Mouse (Mus musculus) lung, postnatal 0 days (tissue): ENCODE data around the gene Lhpp. TPM values are rescaled to one million over a fixed set of nuclear protein-coding genes. Genes with fewer than 3 reads are reported as not detected.

ENCODE experiments used
- ATAC-seq: fragments of 200-750 bp; cut with Nextera tagmentation; 2 replicates; pipeline ENCODE4 v1.8.0; 2017; ENCODE audit warnings: moderate library complexity
- DNase-seq: peaks from one replicate; pipeline ENCODE4 v3.0.0-alpha.2; 2016; ENCODE audit warnings: low spot score
- H3K27ac ChIP-seq: fragments of 300-500 bp; sonication (generic); 2 replicates; pipeline ENCODE4 v1.5.1; 2014; ENCODE audit warnings: antibody characterized with exemption, mild to moderate bottlenecking, low read length, mixed read lengths
- H3K27me3 ChIP-seq: fragments of 300-500 bp; sonication (generic); replicated peaks from 2 replicates; pipeline ENCODE4 v1.6.1; 2014; ENCODE audit warnings: low read length, mixed read lengths; ENCODE audit not compliant: insufficient read depth
- H3K36me3 ChIP-seq: fragments of 300-500 bp; sonication (generic); 2 replicates; pipeline ENCODE4 v1.6.1; 2014; ENCODE audit warnings: low read length, mixed read lengths; ENCODE audit not compliant: insufficient read depth
- H3K4me1 ChIP-seq: fragments of 300-500 bp; sonication (generic); 2 replicates; pipeline ENCODE4 v1.6.1; 2014; ENCODE audit warnings: antibody characterized with exemption, low read depth, low read length, mixed read lengths; ENCODE audit not compliant: insufficient read depth
- H3K4me2 ChIP-seq: fragments of 300-500 bp; sonication (generic); replicated peaks from 2 replicates; pipeline ENCODE4 v1.6.1; 2014; ENCODE audit warnings: low read depth, mild to moderate bottlenecking, low read length, moderate library complexity, mixed read lengths
- H3K4me3 ChIP-seq: fragments of 300-500 bp; sonication (generic); 2 replicates; pipeline ENCODE4 v1.5.1; 2014; ENCODE audit warnings: low read depth, low read length
- H3K9ac ChIP-seq: fragments of 300-500 bp; sonication (generic); replicated peaks from 2 replicates; pipeline ENCODE4 v1.6.1; 2014; ENCODE audit warnings: low read depth, mild to moderate bottlenecking
- H3K9me3 ChIP-seq: fragments of 300-500 bp; sonication (generic); 2 replicates; pipeline ENCODE4 v1.6.1; 2016; ENCODE audit warnings: low read length, mixed read lengths
- CTCF ChIP-seq: IDR thresholded peaks from 2 replicates; pipeline ENCODE4 v1.5.1; 2016; ENCODE audit warnings: antibody characterized with exemption, mild to moderate bottlenecking
- EP300 ChIP-seq: IDR thresholded peaks from 2 replicates; pipeline ENCODE4 v1.6.1; 2016; ENCODE audit warnings: antibody characterized with exemption, mild to moderate bottlenecking, control low read depth
- WGBS: fragments of 180-500 bp; shearing (Covaris S2); extraction: QIAGEN DNeasy Blood & Tissue Kit; methylation state at CpG from one replicate; pipeline ENCODE4 v1.1.7; 2014; 5-methylcytosine and 5-hydroxymethylcytosine counted together
- polyA plus RNA-seq: library from polyadenylated mRNA; unstranded; fragments of >200 nt; fragmentation: Nextera tagmentation; extraction: Ambion mirVana; gene quantifications from 2 replicates; pipeline ENCODE4 v1.2.1, GENCODE M21; 2015

Gene Lhpp
- polyA plus RNA-seq, 1 experiment from 2014 or later: 5.9 TPM

DNA sequence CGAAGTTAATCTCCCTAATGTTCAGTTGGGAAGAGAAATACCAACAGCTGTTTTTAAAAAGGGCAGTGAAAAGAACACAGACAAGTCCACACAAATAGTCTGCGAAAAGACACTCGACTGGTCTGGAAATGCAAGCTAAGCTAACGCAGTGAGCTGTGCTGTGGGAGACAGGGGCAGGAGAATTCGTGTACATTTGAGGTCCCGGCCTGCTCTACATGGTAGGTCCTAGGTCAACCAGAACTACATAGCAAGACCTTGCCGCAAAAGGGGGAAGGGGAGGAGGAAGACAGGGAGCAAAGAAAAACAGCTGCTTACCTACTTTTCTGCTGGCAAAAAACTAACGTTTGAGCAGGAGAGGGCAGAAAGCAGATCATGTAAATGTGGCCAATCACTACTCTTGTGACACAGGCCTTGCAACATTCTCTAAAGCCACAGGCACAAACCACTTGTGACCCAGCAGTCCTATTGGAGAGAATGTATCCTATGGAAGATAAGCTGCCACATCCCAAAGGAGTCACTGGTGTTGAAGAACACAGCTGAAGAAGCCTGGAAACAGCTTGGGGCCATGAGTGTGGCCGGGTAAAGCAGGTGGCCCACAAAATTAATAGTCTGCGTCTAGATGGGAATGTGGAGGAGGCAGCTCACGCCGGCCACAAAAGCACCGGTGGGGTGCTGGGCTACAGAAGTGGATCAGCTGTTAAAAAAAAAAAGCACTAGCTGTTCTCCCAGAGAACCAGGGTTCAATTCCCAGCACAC, 115.8 kb downstream of the Lhpp start:
- Histone ChIP-seq H3K36me3 (no peaks in the 10 kb centered on the region), H3K4me3 (no peak overlapping the region), H3K27ac (peak overlapping the region; percentile 71), H3K4me2 (0 out of 2 replicates have a peak overlapping the region, but pooled peaks have one; percentile 9), H3K9ac (no peak overlapping the region), H3K9me3 (no peaks in the 10 kb centered on the region), H3K4me1 (peaks cover 25% of the 10 kb centered on the region; the same call in 1 of the 2 replicates), H3K27me3 (no peaks in the 10 kb centered on the region)
- peak; percentile 74 for DNase-seq
- WGBS: 47% methylated on average over 13 of the region's 13 CpGs
- TF ChIP-seq CTCF (no peak), EP300 (peak; percentile 59; the same call in 1 of the 2 replicates)
- ATAC-seq: peak; percentile 27

DNA sequence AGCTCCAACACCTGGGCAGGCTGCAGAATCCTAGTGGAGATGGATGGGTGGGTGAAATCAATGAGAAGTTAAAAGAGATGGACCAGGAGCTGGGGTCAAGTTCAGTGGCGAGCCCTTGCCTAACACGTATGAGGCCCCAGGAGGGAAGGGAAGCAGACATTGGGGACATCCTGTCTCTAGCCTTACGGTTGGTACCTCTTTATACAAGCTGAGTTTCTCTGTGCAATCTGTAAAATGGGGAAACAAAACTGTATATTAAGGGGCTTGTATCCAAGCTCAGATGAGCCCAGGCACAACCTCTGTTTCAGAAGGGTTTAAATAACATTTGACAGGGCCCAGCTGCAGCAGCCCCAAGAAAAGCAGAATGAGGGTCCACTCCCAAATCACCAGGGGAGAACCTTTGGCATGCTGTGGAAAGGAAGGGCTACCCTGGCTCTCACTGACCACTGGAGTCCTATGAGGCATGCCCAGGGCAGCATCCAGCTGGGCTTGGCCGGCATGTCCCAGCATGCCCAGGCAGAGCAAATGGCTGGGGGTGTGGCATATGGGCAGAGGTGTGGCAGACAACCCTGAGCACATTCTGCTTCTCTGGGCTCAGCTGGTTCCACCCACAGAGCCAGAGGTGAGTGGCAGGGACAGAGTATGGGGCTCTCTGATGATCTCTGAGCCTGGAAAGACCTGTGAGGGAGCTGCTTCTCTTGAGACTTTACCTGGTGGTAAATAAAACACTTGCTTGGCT, 118.8 kb downstream of the Lhpp start:
- H3K9ac ChIP-seq: no peak overlapping the region
- no peaks in the 10 kb centered on the region for H3K27me3 ChIP-seq
- peaks cover 23% of the 10 kb centered on the region; the same call in 1 of the 2 replicates for H3K4me1 ChIP-seq
- no peaks in the 10 kb centered on the region for H3K36me3 ChIP-seq
- H3K4me3 ChIP-seq: no peak overlapping the region
- DNase-seq (peak; percentile 72), ATAC-seq (peak; percentile 57)
- peak overlapping the region; percentile 51 for H3K27ac ChIP-seq
- WGBS: 59% methylated on average over 4 of the region's 4 CpGs
- TF ChIP-seq EP300 (no peak), CTCF (no peak)
- H3K9me3 ChIP-seq: no peaks in the 10 kb centered on the region
- H3K4me2 ChIP-seq: no peak overlapping the region

GRCm38 (mm10) chr7:132730510-132730909, 120.1 kb downstream of the Lhpp start:
- TF ChIP-seq CTCF (no peak), EP300 (no peak)
- no peak overlapping the region for H3K9ac ChIP-seq
- 87% methylated on average over 7 of the region's 7 CpGs for WGBS
- peaks cover 29% of the 10 kb centered on the region; the same call in 1 of the 2 replicates for H3K4me1 ChIP-seq
- DNase-seq (no peak), ATAC-seq (no peak)
- 0 out of 2 replicates have a peak overlapping the region, but pooled peaks have one; percentile 35 for H3K27ac ChIP-seq
- H3K4me3 ChIP-seq: no peak overlapping the region
- H3K27me3 ChIP-seq: no peaks in the 10 kb centered on the region
- no peaks in the 10 kb centered on the region for H3K36me3 ChIP-seq
- H3K4me2 ChIP-seq: no peak overlapping the region
- no peaks in the 10 kb centered on the region for H3K9me3 ChIP-seq

DNA sequence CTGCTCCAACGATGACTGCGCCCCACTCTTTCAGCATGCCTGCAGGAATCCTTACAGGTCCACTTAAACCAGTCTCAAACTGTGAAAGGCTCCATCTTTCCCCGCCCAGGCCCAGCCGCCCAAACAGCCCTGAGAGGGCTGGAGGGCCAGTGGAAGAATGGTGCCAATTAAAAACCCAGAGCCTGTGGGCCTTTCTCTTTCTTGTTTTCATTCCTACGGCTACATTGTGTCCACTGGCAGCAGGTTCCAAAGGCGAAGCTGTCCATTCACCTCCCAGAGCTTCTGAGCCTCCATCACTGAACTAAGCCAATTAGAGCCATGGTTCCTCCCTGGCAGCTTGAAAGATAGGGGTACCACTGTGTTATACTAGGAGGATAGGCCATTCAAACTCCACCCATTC, 121.1 kb downstream of the Lhpp start:
- TF ChIP-seq CTCF (no peak), EP300 (no peak)
- no peak overlapping the region for H3K9ac ChIP-seq
- no peak overlapping the region for H3K4me2 ChIP-seq
- H3K4me3 ChIP-seq: no peak overlapping the region
- H3K9me3 ChIP-seq: no peaks in the 10 kb centered on the region
- peak overlapping the region; percentile 35; the same call in 1 of the 2 replicates for H3K27ac ChIP-seq
- H3K4me1 ChIP-seq: peaks cover 36% of the 10 kb centered on the region; the same call in 1 of the 2 replicates
- no peaks in the 10 kb centered on the region for H3K27me3 ChIP-seq
- 67% methylated on average over 6 of the region's 6 CpGs for WGBS
- ATAC-seq (no peak), DNase-seq (peak; percentile 43)
- no peaks in the 10 kb centered on the region for H3K36me3 ChIP-seq

DNA sequence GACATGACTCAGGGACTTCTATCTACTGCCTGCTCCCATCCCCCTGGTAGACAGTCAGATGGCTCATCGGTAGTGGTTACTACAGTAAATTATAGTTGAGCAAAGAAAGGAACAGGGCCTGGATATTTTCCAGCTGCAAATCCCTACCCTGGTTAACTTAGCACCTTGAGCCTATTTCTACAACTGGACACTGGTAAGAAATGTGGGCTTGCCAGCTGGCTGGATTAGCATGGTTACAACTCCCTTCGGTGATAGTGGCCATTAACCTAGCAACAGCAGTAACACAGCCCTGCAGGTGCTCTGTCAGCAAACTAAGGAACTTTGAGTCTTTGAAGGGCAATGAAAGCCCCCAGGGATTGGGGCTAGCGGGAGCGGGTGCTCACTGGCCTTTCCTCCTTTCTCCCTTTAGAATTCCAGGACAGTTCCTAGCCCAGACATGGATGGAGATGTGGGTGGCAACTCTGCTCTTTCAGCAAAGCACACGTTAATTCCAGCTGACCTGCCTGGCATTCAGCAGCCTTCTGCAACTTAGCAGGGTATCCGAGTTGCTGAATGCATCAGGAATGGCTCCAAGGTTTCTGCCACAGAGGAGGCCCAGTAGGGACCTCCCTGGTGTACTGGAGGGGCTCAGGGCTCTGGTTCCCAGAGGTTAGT, 121.8 kb downstream of the Lhpp start:
- H3K4me1 ChIP-seq: peaks cover 31% of the 10 kb centered on the region; the same call in 1 of the 2 replicates
- DNase-seq (no peak), ATAC-seq (no peak)
- no peak overlapping the region for H3K4me2 ChIP-seq
- no peaks in the 10 kb centered on the region for H3K36me3 ChIP-seq
- H3K9me3 ChIP-seq: no peaks in the 10 kb centered on the region
- TF ChIP-seq CTCF (no peak), EP300 (no peak)
- peak overlapping the region; percentile 26; the same call in 1 of the 2 replicates for H3K27ac ChIP-seq
- H3K4me3 ChIP-seq: no peak overlapping the region
- no peaks in the 10 kb centered on the region for H3K27me3 ChIP-seq
- no peak overlapping the region for H3K9ac ChIP-seq
- 86% methylated on average over 6 of the region's 6 CpGs for WGBS

DNA sequence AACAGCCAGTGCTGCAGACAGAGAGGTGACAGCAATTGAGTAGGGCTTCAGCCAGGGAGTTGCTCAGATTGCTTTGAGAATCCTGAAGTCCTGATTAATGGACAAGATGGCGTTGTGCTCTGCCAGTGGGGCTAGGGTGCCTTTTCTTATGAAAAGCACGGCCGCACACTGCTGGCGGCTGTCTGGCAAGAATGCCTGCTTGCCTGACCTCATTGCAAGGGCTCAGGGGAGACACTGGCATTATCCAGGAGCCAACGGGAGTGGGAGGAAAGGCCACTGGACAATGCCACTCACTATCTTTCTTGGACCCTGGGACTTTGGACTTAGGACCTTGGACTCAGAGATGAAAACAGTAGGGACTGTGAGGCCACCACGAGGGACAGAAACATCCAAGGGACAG, 123.1 kb downstream of the Lhpp start:
- Histone ChIP-seq H3K36me3 (no peaks in the 10 kb centered on the region), H3K9me3 (no peaks in the 10 kb centered on the region), H3K27me3 (no peaks in the 10 kb centered on the region), H3K4me1 (peaks cover 31% of the 10 kb centered on the region; the same call in 1 of the 2 replicates), H3K4me2 (no peak overlapping the region), H3K4me3 (no peak overlapping the region), H3K9ac (no peak overlapping the region), H3K27ac (no peak overlapping the region)
- 84% methylated on average over 6 of the region's 6 CpGs for WGBS
- ATAC-seq (no peak), DNase-seq (no peak)
- no peak for TF ChIP-seq CTCF
- TF ChIP-seq EP300: no peak
